Mouse (Mus musculus) stomach, postnatal 0 days (tissue): ENCODE results near the gene Fyco1.

Experiments used
- CTCF ChIP-seq: IDR thresholded peaks from 2 replicates; pipeline ENCODE4 v1.5.1; 2016; ENCODE audit warnings: antibody characterized with exemption, low read depth, mild to moderate bottlenecking, moderate library complexity
- EP300 ChIP-seq: optimal IDR thresholded peaks from 2 replicates; pipeline ENCODE3; 2016; ENCODE audit warnings: antibody characterized with exemption

DNA sequence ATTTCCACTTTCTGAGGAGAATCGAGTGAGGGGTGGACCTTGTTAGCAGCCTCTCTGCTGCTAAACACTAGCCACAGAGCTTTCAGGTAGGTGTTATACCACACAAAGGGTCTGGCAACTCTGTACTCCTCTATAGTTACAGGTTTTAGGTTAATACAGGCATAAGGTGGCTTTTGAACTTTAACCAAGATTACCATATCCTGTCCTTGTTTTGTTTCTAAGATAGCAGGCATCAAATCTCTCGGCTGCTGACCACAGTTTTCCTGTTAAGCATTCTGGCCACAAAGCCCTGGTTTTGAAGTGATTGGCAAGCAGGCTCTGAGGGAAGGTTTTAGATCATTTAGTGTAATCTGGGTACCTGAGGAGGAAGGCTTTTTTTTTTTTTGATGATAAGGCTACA is 37.4 kb downstream of the Fyco1 start:
- TF ChIP-seq CTCF (no peak), EP300 (no peak)
